Mouse (Mus musculus): ENCODE data around the gene Igfals. TPM values are rescaled to one million over a fixed set of nuclear protein-coding genes. Genes with fewer than 3 reads are reported as not detected.

The Igfals gene
- not detected for polyA plus RNA-seq (2014; fragmentation: Illumina TruSeq; extraction: RNeasy Lipid Tissue Mini Kit (QIAGEN cat#74804); ENCODE audit: low replicate concordance)

GRCm38 (mm10) chr17:24865776-24866175, at the start of gene Igfals:
Gene Igfals (plus strand): TSS chr17:24865997.

GRCm38 (mm10) chr17:24839842-24840241, 26.0 kb upstream of the Igfals start, which contains the start of gene Hagh:
Gene Hagh (plus strand): TSS chr17:24840143.

DNA sequence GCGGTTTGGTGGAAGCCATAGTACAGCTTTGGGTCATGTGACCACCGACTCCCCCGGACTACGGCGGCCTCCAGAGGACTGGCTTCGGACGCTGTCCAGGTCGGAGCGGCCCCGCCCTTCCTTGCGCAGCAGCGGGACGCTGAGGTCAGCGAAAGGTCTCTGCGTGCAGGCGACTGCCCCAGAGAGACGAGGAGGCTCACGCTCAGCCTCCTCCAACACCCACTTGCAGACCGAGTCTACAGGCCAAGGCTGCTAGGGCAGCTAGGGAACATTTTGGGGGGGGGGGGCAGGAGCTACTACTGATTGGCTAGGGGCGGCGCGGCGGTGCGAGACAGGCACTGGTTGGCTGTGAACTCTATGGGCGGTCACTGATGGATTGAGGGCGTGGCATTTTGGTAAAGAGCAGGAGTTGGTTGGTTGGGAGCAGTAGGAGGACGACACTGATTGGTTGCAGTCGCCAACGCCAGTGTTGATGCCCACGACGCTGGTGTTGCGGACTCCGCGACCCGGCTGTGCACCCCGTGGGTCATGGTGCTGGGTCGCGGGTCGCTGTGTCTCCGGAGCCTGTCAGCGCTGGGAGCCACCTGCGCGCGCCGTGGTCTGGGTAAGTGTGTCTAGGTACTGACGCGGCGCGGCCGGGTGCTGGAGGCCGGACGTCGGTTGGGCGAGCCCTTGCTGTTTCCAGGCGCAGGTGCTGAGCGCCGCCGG, 15.6 kb upstream of the Igfals start, which contains the start of gene Fahd1:
Gene Fahd1, minus strand, starts transcription at position 300 of the 708 bp plus-strand sequence.

GRCm38 (mm10) chr17:24886134-24886931, 20.5 kb downstream of the Igfals start, which contains the start of the genes Nubp2 and Spsb3:
Gene Nubp2 (minus strand): TSS chr17:24886349.
Gene Spsb3 (plus strand): TSS chr17:24886643.

DNA sequence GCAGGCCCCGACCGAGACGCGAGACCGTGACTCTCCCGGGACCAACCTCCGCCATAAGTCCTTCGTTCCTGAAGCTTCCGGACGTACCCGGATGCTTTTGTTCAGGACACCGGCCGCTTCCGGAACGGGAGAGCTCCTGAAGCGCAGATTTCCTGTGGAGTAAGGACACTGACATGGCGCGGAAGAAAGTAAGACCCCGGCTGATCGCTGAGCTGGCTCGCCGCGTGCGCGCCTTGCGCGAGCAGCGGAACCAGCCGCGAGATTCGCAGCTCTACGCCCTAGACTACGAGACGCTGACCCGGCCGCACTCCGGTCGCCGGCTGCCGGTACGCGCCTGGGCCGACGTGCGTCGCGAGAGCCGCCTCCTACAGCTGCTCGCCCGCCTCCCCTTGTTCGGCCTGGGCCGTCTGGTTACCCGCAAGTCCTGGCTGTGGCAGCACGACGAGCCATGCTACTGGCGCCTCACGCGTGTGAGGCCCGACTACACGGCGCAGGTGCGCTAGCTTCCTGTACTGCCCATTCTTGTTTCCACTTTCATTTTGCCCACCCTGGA, 29.3 kb downstream of the Igfals start, which contains the start of the genes Eme2 and Mrps34:
Gene Eme2, minus strand, starts transcription at position 93 of the 553 bp plus-strand sequence.
Gene Mrps34, plus strand, starts transcription at position 122 of the 553 bp plus-strand sequence.

DNA sequence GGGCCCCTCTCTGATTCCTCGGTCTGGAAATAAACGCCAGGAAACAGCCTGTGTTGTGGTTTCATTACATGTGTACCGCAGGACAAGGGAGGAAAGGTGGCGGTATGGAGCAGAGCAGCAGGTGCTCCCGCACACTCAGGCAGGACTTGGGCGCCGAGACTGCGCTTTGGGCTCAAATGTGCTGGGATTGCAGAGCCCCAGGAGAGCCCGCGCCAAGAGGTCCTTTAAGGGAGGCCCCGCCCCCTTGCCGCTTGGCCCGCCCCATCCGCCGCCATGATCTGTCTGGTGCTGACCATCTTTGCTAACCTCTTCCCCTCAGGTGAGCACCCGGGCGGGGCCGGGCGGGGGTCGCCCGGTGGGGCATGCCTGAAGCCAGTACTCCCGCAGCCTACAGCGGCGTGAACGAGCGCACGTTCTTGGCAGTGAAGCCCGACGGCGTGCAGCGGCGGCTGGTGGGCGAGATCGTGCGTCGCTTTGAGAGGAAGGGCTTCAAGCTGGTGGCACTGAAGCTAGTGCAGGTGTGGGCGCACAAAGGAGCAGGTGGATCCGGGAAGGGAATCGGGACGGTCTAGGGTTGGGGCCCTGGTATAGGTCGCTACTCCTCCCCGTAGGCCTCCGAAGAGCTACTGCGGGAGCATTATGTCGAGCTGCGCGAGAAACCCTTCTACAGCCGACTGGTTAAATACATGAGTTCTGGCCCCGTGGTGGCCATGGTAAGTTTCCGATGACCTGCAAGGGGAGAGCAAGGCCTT, 30.6 kb downstream of the Igfals start, which contains the start of gene Nme3:
Gene Nme3, plus strand, starts transcription at position 260 of the 752 bp plus-strand sequence.

Other genes starting within 250 kb of the Igfals start
- 3.3 TPM for gene Tsc2, start 233.4 kb upstream of the Igfals start, polyA plus RNA-seq (2014; fragmentation: Illumina TruSeq; extraction: RNeasy Lipid Tissue Mini Kit (QIAGEN cat#74804); ENCODE audit: low replicate concordance)
- not detected for gene Nthl1, start 233.3 kb upstream of the Igfals start, polyA plus RNA-seq (2014; fragmentation: Illumina TruSeq; extraction: RNeasy Lipid Tissue Mini Kit (QIAGEN cat#74804); ENCODE audit: low replicate concordance)
- 3.3 TPM for gene Slc9a3r2, start 215.7 kb upstream of the Igfals start, polyA plus RNA-seq (2014; fragmentation: Illumina TruSeq; extraction: RNeasy Lipid Tissue Mini Kit (QIAGEN cat#74804); ENCODE audit: low replicate concordance)
- gene Npw, start 207.5 kb upstream of the Igfals start, polyA plus RNA-seq (2014; fragmentation: Illumina TruSeq; extraction: RNeasy Lipid Tissue Mini Kit (QIAGEN cat#74804); ENCODE audit: low replicate concordance) = not detected
- gene Zfp598, start 196.3 kb upstream of the Igfals start, polyA plus RNA-seq (2014; fragmentation: Illumina TruSeq; extraction: RNeasy Lipid Tissue Mini Kit (QIAGEN cat#74804); ENCODE audit: low replicate concordance) = 1.8 TPM
- gene Syngr3, start 176.0 kb upstream of the Igfals start, polyA plus RNA-seq (2014; fragmentation: Illumina TruSeq; extraction: RNeasy Lipid Tissue Mini Kit (QIAGEN cat#74804); ENCODE audit: low replicate concordance) = 0.37 TPM
- gene Gfer, start 169.8 kb upstream of the Igfals start, polyA plus RNA-seq (2014; fragmentation: Illumina TruSeq; extraction: RNeasy Lipid Tissue Mini Kit (QIAGEN cat#74804); ENCODE audit: low replicate concordance) = 6.1 TPM
- 3.7 TPM for gene Noxo1, start 169.8 kb upstream of the Igfals start, polyA plus RNA-seq (2014; fragmentation: Illumina TruSeq; extraction: RNeasy Lipid Tissue Mini Kit (QIAGEN cat#74804); ENCODE audit: low replicate concordance)
- not detected for gene Tbl3, start 158.3 kb upstream of the Igfals start, polyA plus RNA-seq (2014; fragmentation: Illumina TruSeq; extraction: RNeasy Lipid Tissue Mini Kit (QIAGEN cat#74804); ENCODE audit: low replicate concordance)
- not detected for gene Rnf151, start 147.9 kb upstream of the Igfals start, polyA plus RNA-seq (2014; fragmentation: Illumina TruSeq; extraction: RNeasy Lipid Tissue Mini Kit (QIAGEN cat#74804); ENCODE audit: low replicate concordance)
- gene Rps2, start 147.9 kb upstream of the Igfals start, polyA plus RNA-seq (2014; fragmentation: Illumina TruSeq; extraction: RNeasy Lipid Tissue Mini Kit (QIAGEN cat#74804); ENCODE audit: low replicate concordance) = 275 TPM
- gene Ndufb10, start 141.5 kb upstream of the Igfals start, polyA plus RNA-seq (2014; fragmentation: Illumina TruSeq; extraction: RNeasy Lipid Tissue Mini Kit (QIAGEN cat#74804); ENCODE audit: low replicate concordance) = 66.2 TPM
- gene Rpl3l, start 138.2 kb upstream of the Igfals start, polyA plus RNA-seq (2014; fragmentation: Illumina TruSeq; extraction: RNeasy Lipid Tissue Mini Kit (QIAGEN cat#74804); ENCODE audit: low replicate concordance) = not detected
- gene Msrb1, start 129.4 kb upstream of the Igfals start, polyA plus RNA-seq (2014; fragmentation: Illumina TruSeq; extraction: RNeasy Lipid Tissue Mini Kit (QIAGEN cat#74804); ENCODE audit: low replicate concordance) = 2.0 TPM
- gene Hs3st6, start 113.0 kb upstream of the Igfals start, polyA plus RNA-seq (2014; fragmentation: Illumina TruSeq; extraction: RNeasy Lipid Tissue Mini Kit (QIAGEN cat#74804); ENCODE audit: low replicate concordance) = not detected
- gene Meiob, start 61.7 kb upstream of the Igfals start, polyA plus RNA-seq (2014; fragmentation: Illumina TruSeq; extraction: RNeasy Lipid Tissue Mini Kit (QIAGEN cat#74804); ENCODE audit: low replicate concordance) = 1.4 TPM
- 13.4 TPM for gene Hagh, start 25.9 kb upstream of the Igfals start, polyA plus RNA-seq (2014; fragmentation: Illumina TruSeq; extraction: RNeasy Lipid Tissue Mini Kit (QIAGEN cat#74804); ENCODE audit: low replicate concordance)
- 510 TPM for gene Fahd1, start 15.6 kb upstream of the Igfals start, polyA plus RNA-seq (2014; fragmentation: Illumina TruSeq; extraction: RNeasy Lipid Tissue Mini Kit (QIAGEN cat#74804); ENCODE audit: low replicate concordance)
- 1.6 TPM for gene Nubp2, start 20.4 kb downstream of the Igfals start, polyA plus RNA-seq (2014; fragmentation: Illumina TruSeq; extraction: RNeasy Lipid Tissue Mini Kit (QIAGEN cat#74804); ENCODE audit: low replicate concordance)
- not detected for gene Spsb3, start 20.6 kb downstream of the Igfals start, polyA plus RNA-seq (2014; fragmentation: Illumina TruSeq; extraction: RNeasy Lipid Tissue Mini Kit (QIAGEN cat#74804); ENCODE audit: low replicate concordance)
- 1.1 TPM for gene Eme2, start 29.1 kb downstream of the Igfals start, polyA plus RNA-seq (2014; fragmentation: Illumina TruSeq; extraction: RNeasy Lipid Tissue Mini Kit (QIAGEN cat#74804); ENCODE audit: low replicate concordance)
- not detected for gene Mrps34, start 29.1 kb downstream of the Igfals start, polyA plus RNA-seq (2014; fragmentation: Illumina TruSeq; extraction: RNeasy Lipid Tissue Mini Kit (QIAGEN cat#74804); ENCODE audit: low replicate concordance)
- 0.71 TPM for gene Nme3, start 30.5 kb downstream of the Igfals start, polyA plus RNA-seq (2014; fragmentation: Illumina TruSeq; extraction: RNeasy Lipid Tissue Mini Kit (QIAGEN cat#74804); ENCODE audit: low replicate concordance)
- 3.5 TPM for gene Mapk8ip3, start 71.0 kb downstream of the Igfals start, polyA plus RNA-seq (2014; fragmentation: Illumina TruSeq; extraction: RNeasy Lipid Tissue Mini Kit (QIAGEN cat#74804); ENCODE audit: low replicate concordance)
- 65.7 TPM for gene Jpt2, start 94.7 kb downstream of the Igfals start, polyA plus RNA-seq (2014; fragmentation: Illumina TruSeq; extraction: RNeasy Lipid Tissue Mini Kit (QIAGEN cat#74804); ENCODE audit: low replicate concordance)
- gene Cramp1l, start 149.8 kb downstream of the Igfals start, polyA plus RNA-seq (2014; fragmentation: Illumina TruSeq; extraction: RNeasy Lipid Tissue Mini Kit (QIAGEN cat#74804); ENCODE audit: low replicate concordance) = 7.6 TPM
- gene Ift140, start 150.1 kb downstream of the Igfals start, polyA plus RNA-seq (2014; fragmentation: Illumina TruSeq; extraction: RNeasy Lipid Tissue Mini Kit (QIAGEN cat#74804); ENCODE audit: low replicate concordance) = 3.7 TPM
- gene Tmem204, start 217.6 kb downstream of the Igfals start, polyA plus RNA-seq (2014; fragmentation: Illumina TruSeq; extraction: RNeasy Lipid Tissue Mini Kit (QIAGEN cat#74804); ENCODE audit: low replicate concordance) = 2.1 TPM
- gene Telo2, start 250.0 kb downstream of the Igfals start, polyA plus RNA-seq (2014; fragmentation: Illumina TruSeq; extraction: RNeasy Lipid Tissue Mini Kit (QIAGEN cat#74804); ENCODE audit: low replicate concordance) = 0.11 TPM

All from small intestine, adult 10 weeks (tissue).